Mouse (Mus musculus) left cerebral cortex, adult 8-10 months (tissue): Measurements from ENCODE around the gene Akna. TPM values are rescaled to one million over a fixed set of nuclear protein-coding genes. Genes with fewer than 3 reads are reported as not detected.

Source experiments
- DNase-seq, 2 experiments: peaks; one replicate each; pipeline ENCODE4 v3.0.0; 2022; ENCODE audit warnings: low spot score in 2 of 2
- total RNA-seq, 4 experiments: library from RNA; stranded (reverse); gene quantifications; 2 replicates each; pipeline ENCODE4 v1.2.4; 2022

Gene Akna
- total RNA-seq, result 1 to 10 TPM; 3.6 to 5.3 (median 4.5) TPM

DNA sequence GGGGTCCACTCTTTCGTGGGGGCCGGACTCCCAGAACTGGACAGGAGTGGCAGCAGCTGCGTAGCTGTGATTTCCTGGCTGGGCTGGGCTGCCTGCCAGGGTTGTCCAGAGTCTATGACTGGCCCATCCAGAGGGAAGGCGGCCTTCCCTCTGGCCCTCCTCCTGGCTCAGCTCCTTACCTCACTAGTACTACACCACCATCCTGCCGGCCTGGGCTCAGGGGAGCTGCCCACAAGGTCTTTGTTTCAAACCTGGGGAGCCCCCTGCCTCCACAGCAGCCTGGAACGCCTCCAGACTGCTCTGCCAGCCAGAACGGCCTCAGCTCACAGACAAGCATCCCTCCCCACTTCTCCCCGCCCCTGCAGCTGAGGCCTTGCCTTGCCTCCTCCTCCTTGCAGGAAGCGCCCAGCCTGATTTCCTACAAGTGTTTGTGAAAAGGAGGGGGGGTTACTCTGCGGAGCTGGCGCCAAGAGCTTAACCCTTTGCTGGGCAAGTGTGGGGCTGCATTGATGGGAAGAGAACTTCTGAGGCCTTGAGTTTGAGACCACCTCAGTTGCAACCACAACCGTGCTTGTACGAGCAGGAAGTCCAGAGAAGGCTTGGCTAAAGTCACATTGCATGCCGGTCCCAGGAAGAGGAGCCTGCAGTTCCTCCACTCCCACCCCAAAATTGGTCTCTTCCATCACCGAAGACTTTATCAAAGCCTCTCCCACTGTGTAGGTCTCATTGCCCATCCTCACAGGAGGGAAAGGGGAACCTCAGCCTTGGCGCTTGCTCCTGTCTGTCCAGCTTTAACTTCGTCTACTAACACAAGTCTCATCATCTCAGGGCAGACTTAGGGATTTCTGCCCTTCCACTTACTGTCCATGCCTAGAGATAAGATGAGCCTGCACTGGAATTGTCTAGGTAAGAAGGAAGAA lies at the start of gene Akna:
TSS of gene Akna (minus strand) at position 315 of the 920 bp plus-strand sequence.
- DNase-seq, result peak; percentile 28 to 67

DNA sequence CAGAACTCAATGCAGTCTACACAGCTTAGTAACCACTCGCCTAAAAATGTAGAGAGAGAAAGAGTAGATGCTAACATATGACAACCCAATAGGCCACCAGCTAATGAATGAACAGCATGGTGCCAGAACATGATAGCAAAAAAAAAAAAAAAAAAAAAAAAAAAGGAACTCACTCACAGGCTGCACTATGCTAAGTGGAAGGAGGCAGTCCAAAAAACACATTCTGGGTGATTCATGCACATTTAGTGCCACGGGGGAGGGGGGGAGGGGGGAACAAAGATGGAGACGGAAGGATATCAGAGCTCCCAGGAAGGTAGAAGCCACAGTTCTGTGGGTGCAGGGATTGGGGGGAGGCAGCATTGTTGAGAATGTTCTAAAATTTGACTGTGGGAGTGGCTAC lies 49.4 kb upstream of the Akna start:
- DNase-seq, result no peak

DNA sequence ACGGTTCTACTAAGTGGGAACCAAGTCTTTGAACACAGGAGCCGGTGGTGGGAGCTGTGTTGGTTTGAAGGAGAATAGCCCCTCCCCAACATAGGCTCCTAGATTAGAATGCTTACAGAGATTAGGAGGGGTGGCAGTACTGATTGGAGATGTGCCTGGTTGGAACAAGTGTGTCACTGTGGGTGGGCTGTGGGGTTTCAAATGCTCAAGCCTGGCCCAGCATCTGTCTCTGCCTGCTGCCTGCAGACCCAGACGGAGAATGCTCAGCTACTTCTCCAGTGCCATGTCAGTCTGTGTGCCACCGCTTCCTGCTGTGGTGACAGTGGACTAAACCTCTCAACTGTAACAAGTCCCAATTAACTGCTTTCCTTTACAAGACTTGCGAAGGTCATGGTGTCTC lies 47.4 kb upstream of the Akna start:
- DNase-seq, result no peak

DNA sequence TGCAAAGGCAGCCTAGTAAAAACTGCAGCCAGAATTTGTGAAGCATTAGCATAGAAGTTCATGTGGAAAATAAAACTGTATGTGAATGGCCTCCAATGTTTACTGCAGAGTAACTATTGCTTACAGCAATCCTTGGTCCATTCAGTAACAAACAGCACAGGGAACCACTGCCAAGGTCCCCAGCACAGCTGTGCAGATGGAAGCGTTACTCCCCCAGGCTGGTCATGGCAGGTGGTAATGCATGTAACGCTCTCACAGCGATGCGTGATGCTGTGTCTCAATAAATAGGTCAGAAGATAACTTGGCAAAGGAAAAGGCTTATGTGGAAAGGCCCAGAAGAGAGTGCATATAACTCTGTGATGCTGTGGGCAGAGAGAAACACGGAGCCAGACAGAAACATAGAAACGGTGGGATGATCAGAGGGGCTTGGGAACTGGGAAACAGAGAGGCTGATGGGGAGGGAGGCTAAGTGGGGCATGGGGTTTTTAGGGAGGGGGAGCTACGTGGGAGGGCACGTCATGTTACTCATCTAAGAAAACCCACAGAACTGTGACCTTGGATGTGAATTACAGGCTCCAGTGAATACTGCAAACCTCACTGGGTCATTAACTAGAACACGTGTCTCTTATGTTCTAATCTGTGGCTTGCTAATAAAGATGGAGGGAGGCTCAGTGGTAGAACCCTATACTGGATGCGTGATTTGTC lies 41.4 kb upstream of the Akna start:
- no peak for DNase-seq

DNA sequence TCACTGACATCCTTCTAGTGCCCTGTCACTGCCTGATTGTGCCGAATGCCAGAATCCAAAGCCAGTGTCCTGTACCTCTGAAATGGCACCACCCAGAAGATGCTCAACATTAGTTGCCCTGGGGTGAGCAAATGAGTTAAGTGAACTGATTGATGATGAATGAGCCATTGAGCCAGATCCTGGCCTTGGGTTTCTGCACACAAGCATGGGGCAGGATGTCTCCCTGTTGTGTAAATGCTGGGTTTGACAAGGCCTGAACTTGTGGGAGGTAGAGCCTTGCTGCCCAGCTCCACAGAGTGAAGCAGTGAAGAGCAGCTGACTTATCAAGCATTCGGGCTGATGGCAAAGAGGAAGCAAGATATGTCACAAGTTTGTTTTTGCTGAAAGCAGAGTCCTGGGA lies 39.9 kb upstream of the Akna start:
- DNase-seq, result no peak

DNA sequence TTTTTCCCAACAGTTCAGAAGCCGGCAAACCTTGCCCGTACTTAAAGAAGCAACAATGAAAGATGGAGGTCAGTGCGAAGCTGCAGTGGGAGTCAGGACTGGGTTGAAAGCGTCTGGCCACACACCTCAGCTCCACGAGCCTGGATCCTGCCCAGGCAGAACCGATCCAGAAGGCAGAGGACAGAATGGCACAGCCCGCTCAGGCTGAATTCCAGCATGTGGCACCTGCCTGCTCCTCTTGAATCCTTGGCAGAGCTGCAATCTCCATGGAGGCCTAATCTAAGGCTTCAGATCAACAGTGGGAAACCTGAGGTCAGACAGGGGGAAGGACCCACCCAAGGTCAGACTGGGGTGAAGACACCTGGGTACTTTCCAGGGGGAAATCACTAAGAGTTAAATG lies 38.5 kb upstream of the Akna start:
- DNase-seq, result no peak

DNA sequence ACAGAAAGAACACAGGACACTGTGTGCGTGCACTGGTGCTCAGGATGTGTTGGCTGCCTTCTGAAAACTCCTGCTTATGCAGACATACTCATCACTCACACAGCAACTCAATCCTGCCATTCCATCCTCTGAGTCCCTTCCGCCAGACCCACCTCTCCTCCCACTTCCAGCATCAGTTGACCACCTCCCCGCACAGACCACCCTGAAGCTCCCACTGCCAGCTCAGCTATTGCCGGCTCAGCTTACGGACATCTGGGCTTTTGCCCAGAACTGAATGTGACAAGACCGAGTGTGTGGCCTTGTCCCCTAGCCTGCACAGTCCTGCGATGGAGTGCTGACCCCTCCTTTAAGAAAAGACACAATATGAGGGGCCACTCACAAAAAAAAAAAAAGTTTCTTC lies 37.1 kb upstream of the Akna start:
- DNase-seq, result no peak

DNA sequence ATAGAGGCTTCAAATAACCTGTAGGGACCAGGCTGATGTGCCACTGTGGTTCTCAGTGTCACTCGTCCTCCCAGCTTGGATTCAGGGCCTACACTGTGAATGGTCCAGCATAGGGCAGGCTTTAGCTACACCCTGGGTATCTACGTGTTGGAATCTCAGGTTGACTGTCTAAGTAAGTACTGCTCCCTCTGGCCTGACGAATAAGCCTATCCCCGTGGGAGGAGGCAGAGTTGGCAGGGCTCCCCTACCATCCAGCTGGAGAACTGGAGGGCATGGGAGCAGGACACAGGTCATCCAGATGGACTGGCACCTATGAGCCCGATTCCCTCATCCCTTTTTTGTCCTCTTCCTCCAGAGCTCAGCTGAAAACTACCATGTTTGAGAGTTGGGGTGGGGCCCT lies 34.8 kb upstream of the Akna start:
- DNase-seq, result no peak

DNA sequence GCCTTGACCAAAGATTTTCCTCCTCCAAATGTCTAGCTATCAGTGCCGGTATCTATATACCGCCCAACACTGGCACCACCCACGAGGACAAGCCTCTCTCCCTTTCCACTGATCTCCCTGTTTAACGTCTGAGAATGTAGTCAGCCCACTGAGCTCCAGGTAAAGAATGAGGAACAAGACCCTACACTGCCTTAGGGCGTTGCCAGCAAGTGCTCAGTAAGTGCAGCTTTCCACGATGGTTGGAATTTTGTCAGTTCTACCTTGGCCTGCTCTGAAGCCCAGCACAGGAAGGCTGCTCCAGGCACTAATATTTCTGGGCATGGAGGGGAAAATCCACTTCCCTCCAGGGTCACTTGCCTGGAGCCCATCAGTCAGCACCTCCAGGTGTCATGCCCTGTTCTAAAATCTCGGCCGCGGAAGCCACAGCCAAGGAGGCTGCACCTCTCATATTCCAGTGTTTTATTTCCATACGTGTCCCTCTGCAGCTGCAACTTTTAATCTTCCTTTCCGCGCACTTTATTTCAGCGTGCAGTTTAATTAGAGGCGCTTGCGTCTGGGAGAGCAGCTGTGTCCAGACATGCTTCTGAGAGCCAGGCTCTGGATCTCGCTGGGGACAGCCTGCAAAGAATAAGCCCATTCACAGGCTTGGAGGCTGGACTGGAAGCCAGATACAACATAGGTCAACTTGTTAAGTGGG lies 34.1 kb upstream of the Akna start:
- no peak for DNase-seq

DNA sequence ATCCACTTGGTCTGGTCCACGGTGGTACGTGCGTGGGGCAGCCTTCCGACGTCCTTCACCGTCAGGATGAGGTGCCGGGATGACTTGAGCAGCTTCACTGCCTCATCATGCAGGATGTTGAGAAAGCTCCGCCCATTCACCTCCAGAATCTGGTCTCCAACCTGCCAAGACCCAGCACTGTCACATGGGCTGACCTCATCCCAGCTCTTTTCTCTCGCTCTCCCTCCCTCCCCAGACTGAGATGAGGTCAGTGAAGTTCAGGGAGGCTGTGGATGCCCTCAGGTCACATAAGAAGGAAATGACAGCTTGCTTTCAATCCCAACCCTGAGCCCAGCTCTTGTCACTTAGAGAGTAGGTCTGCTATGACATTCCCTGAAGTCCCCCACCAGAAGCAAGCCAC lies 32.2 kb upstream of the Akna start:
- DNase-seq, result no peak

DNA sequence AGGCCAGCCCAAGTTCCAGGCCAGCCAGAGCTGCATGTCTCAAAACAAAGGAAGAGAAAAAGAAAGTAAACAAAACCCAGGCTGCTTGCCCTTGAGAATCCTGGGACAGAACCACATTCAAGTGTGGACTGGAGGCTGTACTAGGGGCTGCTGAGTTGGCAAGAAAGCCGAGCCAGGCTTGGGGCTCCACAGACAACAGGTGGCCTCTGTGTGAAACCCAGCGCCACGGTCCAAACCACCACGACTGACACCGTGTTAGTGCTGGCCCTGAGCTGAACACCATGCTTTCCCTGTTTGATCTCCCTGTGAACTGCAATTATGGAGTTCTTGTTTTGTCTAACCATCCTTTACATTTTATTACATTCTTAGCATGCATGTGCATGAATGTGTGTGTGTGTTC lies 27.9 kb upstream of the Akna start:
- DNase-seq, result no peak

DNA sequence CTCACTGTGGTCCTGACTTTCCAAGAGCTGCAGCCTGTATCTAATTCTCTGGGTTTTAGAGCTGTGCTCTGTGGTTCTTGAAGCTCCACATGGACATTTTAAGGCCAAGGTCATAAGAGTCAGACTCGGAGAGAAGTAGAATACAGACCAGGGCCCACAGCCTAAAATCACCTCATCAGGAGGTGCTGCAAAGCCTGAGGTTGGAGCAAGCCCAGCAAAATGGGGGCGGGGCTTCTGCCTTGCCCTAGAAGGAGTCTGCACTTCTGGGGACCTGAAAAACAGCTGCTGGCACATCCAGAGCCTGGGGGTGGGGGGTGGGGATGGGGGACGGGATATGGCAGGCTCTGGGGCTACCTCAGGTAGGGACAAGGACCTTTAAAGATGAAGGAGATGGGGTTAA lies 27.2 kb upstream of the Akna start:
- no peak for DNase-seq

DNA sequence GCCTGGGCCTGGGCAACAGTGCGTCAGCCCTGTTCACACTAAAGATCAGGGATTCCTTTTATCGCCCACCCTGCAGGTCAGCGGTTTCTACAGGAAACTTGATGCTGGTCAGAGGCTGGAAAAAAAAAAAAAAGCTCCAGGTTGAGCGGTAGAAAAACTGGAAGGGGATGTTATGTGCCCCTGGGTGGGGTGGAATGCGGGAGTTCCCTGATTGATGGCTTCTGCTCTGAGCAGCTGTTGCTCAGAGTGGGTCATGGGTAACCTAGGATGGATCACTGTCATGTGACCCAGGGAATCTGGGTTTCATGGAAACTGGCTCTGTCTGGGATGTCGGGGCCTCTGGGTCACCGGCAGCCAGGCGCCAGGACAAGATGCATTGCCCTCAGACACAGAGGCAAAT lies 23.2 kb upstream of the Akna start:
- no peak for DNase-seq

DNA sequence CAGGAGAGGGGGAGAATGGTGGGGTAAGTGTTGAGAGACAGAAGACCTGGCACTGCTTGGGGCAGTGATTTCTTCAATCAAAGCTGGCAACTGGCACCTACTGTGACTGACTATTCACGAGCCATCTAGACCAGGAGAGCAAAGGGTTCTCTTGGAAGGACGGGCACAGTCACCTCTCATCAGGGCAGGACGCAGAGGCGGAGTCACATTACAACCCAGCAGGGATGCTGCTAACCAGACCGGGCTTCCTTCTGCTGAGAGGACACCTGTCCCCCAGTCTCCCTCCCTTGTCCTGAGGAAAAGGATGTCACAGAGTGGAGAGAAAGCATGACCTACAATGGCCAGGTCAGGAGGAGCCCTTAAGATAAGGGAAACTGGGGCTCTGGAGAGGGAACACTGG lies 20.7 kb upstream of the Akna start:
- no peak for DNase-seq

DNA sequence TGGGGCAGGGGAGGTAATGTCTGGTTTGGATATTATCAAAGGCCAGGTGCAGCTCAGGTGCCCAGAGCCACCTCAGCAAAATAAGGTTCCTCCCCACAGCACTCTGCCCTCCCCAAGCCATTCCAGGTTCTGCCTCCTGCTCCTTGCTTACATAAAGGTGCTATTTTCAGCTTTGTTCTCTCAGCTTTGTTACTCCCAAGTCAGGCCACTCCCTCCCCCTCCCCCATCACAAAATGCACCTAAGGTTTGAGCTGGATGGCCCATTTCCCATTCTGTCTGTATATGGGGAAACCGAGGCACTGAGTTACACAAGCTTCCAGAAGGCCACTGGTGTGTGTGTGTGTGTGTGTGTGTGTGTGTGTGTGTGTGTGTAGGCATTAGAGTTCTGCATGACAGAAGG lies 20.1 kb upstream of the Akna start:
- DNase-seq, result no peak

DNA sequence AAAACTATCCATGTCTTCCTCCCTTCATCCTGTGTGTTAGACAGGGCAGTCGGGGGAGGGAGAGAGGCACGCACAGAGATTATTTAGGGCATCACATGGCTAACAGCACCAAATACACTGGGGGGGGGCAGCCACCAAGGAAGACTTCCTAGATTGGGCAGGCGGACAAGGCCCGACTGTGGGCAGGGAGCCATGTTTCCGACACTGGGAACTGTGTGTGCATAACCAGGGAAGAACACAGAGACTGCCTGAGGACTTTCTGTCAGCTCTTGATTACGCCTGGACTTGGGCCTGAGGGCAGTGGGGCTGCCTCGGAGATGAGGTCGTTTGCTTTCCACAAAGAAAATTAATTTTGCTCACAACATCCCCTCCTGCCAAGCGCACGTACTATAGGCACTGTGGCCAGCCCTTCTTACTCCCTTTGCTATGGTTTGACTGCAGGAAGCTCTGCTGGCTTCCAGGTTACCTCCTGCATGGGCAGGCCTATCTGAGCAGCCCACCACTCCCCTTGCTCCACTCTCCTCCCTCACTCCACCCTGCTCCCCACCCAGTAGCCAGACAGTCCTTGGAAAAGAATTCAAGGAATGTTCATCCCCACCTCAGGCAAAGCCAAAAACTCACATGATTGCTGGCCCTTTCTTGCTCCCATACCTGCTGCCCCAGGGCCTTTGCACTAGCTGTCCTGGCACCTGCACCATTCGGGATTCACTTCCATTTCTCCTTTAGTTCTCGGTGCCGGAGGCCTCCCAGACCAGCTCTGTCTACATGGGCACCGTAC lies 17.2 kb upstream of the Akna start:
- DNase-seq, result no peak

DNA sequence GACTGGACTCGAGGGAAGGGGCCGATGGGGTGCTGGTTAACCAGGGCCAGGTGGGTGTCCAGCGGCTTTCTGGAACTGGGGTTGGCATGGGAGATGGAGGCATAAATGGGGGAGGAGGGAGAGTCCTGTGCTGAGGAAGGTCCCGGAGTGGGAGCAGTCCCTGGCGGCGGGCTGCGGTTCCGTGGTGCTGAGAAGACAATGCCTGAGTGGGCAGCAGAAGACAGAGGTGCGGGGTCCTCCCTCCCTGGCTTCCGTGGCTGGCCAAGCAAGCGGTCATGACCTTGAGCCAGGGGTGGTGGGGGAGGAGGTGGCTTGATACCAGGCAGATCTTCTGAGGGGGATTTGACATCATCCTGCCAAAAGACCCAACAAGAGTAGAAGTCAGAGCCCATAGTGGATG lies 15.1 kb upstream of the Akna start:
- no peak for DNase-seq

DNA sequence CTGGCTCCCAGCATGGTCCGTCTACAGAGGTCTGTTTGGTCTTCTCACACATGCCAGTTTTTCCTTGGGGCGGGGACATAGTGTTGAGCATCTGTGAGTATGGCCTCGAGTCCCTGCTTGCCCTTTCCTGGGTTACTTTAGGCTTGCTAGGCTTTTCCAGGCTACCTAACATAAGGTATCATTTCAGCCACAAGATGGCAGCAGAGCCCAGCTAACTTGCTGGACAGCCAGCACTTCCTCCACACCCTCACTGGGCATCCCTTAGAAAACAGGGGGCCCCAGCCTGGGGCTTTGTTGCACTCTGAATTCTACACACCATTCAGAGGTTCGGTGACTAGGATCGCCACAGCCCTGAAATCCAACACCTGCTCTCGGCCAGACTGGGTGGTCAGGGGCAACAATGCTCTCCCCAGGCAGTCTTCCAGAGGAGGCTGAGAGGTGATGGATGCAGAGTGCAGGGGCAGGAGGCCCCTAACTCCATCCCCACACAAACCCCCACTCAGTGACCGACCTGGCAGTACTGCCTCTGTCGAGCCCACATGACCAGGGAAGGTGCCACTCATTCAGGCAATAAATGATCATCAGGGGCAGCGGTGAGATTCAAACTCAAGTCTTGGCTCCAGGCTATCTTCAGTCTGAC lies 14.3 kb upstream of the Akna start:
- peak; percentile 56 to 70 for DNase-seq

DNA sequence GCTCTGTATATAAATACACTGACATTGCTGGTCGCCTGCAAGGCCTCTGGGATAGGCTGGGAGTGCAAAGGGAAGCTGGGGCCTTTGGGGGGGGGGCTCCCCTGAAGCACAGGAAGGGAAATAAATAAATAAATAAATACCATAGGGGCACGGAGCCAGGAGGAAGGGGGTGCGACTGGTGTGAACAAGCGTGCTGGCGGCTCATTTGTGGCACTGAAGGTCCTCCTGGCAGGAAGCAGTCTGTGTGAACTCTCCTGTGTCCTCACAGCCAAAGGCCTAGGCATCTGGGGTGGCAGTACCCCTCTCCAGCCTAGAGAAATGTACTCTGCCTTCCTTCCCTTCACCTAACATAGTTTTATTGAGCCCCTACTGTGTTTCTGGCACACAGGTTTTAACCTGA lies 11.8 kb upstream of the Akna start:
- DNase-seq, result no peak

DNA sequence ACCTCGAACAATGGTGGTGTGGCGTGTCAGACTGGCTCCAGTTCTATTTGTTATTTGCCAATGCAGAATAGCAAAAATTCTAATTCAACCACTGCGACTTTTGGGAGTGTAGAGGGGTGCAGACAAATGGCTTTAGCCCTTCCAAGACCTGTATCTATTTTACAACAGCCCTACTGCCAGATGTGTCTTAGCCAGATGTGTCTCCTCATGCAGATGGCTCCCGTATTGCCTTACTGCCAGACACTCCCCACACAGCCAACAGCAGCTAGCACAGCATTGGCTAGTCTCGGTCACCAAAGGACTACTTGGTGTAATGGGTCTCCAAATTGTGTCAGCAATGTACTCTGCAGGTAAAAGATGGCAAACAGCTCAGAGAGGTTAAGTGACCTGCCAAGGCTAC lies 8.1 kb upstream of the Akna start:
- no peak for DNase-seq

DNA sequence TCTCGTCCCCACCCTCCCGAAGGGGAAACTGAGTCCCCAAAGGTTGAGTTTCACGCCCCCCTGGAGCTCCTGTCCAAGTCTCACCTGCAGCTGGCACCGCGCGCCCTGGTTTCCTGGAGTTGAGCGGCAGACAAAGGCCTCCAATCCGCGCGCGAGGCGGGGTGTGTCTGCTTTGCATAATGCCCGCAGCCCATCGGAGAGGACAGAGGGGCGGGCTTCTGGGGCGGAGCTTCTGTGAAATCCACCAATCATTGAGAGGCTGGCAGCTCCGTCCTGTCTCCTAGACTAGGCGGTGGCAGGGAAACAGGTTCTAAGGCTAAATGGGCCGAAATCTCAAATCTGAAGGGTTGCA lies 7.4 kb upstream of the Akna start:
- peak; percentile 75 to 86 for DNase-seq
